Mouse (Mus musculus): ENCODE measurements at regions not wholly inside any gene's neighbourhood (a gene's known extent, or its start where the extent isn't known, plus 50 kb on each side); places are given as distances from the start of the nearest gene placed in this dataset.

DNA sequence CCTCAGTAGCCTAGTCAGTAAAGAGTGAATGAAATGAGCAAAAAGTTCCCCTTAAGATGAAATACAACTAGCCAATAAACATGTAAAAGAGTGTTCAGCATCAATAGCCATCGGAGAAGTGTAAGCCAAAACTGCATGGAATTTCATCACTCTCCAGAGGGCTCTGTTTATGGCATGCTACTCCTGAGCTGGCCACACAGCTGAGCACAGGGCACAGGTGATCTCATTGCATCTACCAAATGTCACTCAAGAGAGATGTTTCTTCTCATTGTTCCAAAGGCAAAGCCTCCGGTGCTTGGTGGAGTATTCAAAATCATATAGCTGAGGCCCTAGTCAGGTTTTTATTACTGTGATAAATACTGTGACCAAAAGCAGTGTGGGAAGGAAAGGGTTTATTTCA, 895.1 kb downstream of the Tmem114 start:
- intact Hi-C loops (cut with DNase I): no loop called here
- Histone ChIP-seq H3K27ac (no peak overlapping the region), H3K4me3 (no peak overlapping the region)
- TF ChIP-seq CTCF (IDR thresholded peaks at IDR 0.05): no peak
- DNase-seq (ENCODE audit: extremely low spot score in 1 of 2, low spot score in 2 of 2): no peak

DNA sequence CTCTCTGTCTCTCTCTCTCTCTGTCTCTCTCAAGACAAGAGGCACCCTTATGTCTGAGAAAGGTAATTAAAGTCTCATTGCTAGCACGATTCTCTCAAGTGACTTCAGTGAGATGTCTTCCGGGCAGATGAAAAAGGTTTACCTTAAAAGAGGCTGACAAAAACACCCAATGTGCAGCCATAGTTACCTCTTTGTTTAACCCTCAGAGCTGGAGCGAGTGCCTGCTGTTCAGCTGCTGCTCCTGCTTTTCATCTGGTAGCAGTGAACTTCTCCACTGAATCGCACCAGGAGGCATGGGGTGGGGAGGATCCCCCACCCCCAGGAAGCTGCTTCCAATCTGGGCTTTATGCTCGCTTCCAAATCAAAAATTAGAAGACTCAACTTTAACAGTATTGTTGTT, 896.0 kb downstream of the Tmem114 start:
- no peak for TF ChIP-seq CTCF (IDR thresholded peaks at IDR 0.05)
- intact Hi-C loops (cut with DNase I): no loop called here
- Histone ChIP-seq H3K27ac (no peak overlapping the region), H3K4me3 (no peak overlapping the region)
- no peak for DNase-seq (ENCODE audit: extremely low spot score in 1 of 2, low spot score in 2 of 2)

DNA sequence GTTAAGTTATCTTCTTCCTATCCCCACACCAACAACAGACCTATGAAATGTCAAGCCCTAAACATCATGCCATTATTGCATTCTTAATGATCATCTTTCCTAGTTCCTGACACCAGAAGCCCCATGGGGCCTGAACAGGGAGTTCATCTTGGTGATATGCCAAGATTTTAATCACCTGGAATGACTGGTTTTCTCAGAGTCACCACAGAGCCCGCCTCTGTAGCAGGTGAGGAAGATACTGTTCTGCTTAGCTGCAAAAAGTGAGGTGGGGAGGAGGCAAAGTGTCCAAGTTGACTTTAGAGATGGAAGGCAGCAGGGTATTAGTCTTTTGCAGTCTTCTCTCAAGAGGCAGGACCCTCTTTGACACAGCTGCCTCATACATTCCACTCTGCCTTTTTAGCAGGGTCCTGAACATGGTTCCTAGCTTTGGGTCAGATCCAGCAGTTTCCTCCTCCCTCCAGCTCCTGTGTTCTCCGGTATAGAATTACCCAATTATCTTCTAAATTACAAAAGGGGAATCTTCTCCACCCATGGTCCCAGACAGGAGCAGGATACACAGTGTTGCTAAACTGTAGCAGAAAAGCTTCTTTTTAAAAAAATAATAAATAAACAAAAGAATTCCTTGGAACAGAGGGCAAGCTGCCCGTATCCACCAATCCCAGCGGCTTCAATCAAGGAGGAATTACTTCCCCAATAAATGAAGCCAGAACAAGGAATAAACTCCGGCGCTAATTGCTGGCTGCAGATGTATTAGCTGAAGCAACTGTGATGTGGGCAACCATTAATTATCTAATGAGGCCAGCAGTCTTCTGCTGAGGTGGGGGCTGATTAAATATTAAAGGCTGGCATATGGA, 896.8 kb downstream of the Tmem114 start:
- TF ChIP-seq CTCF (IDR thresholded peaks at IDR 0.05): no peak
- Histone ChIP-seq H3K4me3 (no peak overlapping the region), H3K27ac (no peak overlapping the region)
- intact Hi-C loops (cut with DNase I): no loop called here
- DNase-seq (ENCODE audit: extremely low spot score in 1 of 2, low spot score in 2 of 2): no peak

DNA sequence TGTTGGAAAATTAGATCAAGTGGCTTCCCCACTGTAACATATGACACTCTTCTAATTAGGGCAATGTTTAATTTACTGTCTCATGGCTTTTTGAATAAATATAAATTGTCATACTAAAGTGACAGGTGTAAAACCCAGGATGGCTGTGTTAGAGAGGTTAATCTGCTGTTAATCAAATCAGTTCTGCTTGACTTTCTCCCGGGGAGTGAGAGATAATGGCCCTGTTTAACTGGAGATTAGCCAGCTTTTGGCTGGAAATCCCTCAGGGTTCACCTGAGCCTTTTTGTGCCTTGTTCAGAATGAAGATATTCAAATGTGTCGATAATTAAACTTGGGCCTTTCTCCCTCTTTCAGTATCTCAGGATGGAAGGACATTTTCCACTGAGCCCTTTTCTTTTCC, 906.2 kb downstream of the Tmem114 start:
- no peak overlapping the region for H3K27ac ChIP-seq
- no peak for TF ChIP-seq CTCF (IDR thresholded peaks at IDR 0.05)
- intact Hi-C loops (cut with DNase I): no loop called here
- no peak overlapping the region for H3K4me3 ChIP-seq
- DNase-seq (ENCODE audit: extremely low spot score in 1 of 2, low spot score in 2 of 2): no peak
